Mouse (Mus musculus) skeletal muscle tissue, postnatal 0 days (tissue): Measurements from ENCODE around the gene Gm21992. TPM values are rescaled to one million over a fixed set of nuclear protein-coding genes. Genes with fewer than 3 reads are reported as not detected.

Experiments used
- polyA plus RNA-seq: library from polyadenylated mRNA; unstranded; fragments of >200 nt; fragmentation: Nextera tagmentation; extraction: Ambion mirVana; gene quantifications from 2 replicates; pipeline ENCODE4 v1.2.1, GENCODE M21; 2015

The Gm21992 gene
- 17.9 and 19.5 TPM in 2 replicates for polyA plus RNA-seq

GRCm38 (mm10) chr19:4811063-4811908, at the start of gene Gm21992, which contains the start of gene Rbm14:
TSS of gene Gm21992 (minus strand) at chr19:4811612.
TSS of gene Rbm14 (minus strand) at chr19:4811634.

GRCm38 (mm10) chr19:4854552-4855469, 43.4 kb upstream of the Gm21992 start, which contains the start of gene Ctsf:
TSS of gene Ctsf (plus strand) at chr19:4855130.

GRCm38 (mm10) chr19:4839149-4839548, 27.7 kb upstream of the Gm21992 start, which contains the start of the genes Ccs and Ccdc87:
TSS of gene Ccs (minus strand) at chr19:4839332.
TSS of gene Ccdc87 (plus strand) at chr19:4839366.

GRCm38 (mm10) chr19:4793831-4794422, 17.5 kb downstream of the Gm21992 start, which contains the start of gene Rbm4:
TSS of gene Rbm4 (minus strand) at chr19:4793901.

GRCm38 (mm10) chr19:4756193-4756911, 55.1 kb downstream of the Gm21992 start, which contains the start of gene Rbm4b:
TSS of gene Rbm4b (plus strand) at chr19:4756497.

GRCm38 (mm10) chr19:4711098-4711600, 100.3 kb downstream of the Gm21992 start, which contains the start of gene Sptbn2:
TSS of gene Sptbn2 (plus strand) at chr19:4711167.

DNA sequence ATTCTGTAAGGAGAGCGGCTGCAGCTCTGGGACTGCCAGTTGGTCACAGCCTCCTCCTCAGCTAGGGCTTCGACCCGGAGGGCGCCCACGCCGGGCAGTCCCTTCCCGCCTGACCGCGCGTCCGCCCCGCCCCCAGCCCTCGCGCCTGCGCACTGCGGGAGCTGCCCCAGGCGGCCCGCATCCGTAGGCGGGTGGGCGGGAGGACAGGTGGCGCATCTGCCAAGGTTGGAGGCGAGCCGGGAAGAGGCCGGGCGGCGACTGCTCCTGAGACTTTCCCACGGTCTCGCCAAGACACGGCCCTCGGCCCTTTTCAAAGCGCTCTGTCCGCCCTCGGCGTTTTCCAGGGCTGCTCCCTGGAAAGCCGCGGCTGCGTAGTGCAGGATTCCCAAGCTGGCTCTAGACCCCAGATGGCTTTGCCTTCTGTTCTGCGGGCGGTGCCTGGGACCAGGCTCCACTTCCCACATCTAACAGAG, 113.2 kb downstream of the Gm21992 start, which contains the start of gene Gm960:
Gene Gm960 (minus strand): TSS at position 464 of the 473 bp plus-strand sequence.

Other genes starting within 250 kb of the Gm21992 start
- gene Lrfn4, start 195.9 kb downstream of the Gm21992 start, polyA plus RNA-seq, result 1.9 and 2.0 TPM in 2 replicates
- gene Rce1, start 186.0 kb downstream of the Gm21992 start, polyA plus RNA-seq, result 24.3 and 24.4 TPM in 2 replicates
- gene Gm960, start 112.9 kb downstream of the Gm21992 start, polyA plus RNA-seq, result 1.0 and 1.3 TPM in 2 replicates
- gene Sptbn2, start 100.4 kb downstream of the Gm21992 start, polyA plus RNA-seq, result 0.27 and 0.33 TPM in 2 replicates
- 17.3 and 20.0 TPM in 2 replicates for gene Rbm4b, start 55.1 kb downstream of the Gm21992 start, polyA plus RNA-seq
- gene Rbm4, start 17.7 kb downstream of the Gm21992 start, polyA plus RNA-seq, result 25.4 and 26.0 TPM in 2 replicates
- gene Rbm14, start within 50 bp of the Gm21992 start, polyA plus RNA-seq, result 17.5 and 22.4 TPM in 2 replicates
- 38.7 and 46.0 TPM in 2 replicates for gene Ccs, start 27.7 kb upstream of the Gm21992 start, polyA plus RNA-seq
- gene Ccdc87, start 27.8 kb upstream of the Gm21992 start, polyA plus RNA-seq, result not detected in 2 replicates
- gene Ctsf, start 43.5 kb upstream of the Gm21992 start, polyA plus RNA-seq, result 47.9 and 54.9 TPM in 2 replicates
- gene Actn3, start 66.3 kb upstream of the Gm21992 start, polyA plus RNA-seq, result 751 and 907 TPM in 2 replicates
- 5.1 and 5.9 TPM in 2 replicates for gene Zdhhc24, start 67.1 kb upstream of the Gm21992 start, polyA plus RNA-seq
- 0.87 and 1.1 TPM in 2 replicates for gene Bbs1, start 95.0 kb upstream of the Gm21992 start, polyA plus RNA-seq
- 46.4 and 52.9 TPM in 2 replicates for gene Dpp3, start 116.7 kb upstream of the Gm21992 start, polyA plus RNA-seq
- gene Peli3, start 131.5 kb upstream of the Gm21992 start, polyA plus RNA-seq, result 0.57 and 0.77 TPM in 2 replicates
- gene Mrpl11, start 150.5 kb upstream of the Gm21992 start, polyA plus RNA-seq, result 105 and 106 TPM in 2 replicates
- gene Npas4, start 178.7 kb upstream of the Gm21992 start, polyA plus RNA-seq, result not detected in 2 replicates
- 5.1 and 6.5 TPM in 2 replicates for gene Slc29a2, start 212.2 kb upstream of the Gm21992 start, polyA plus RNA-seq
- 30.5 and 36.4 TPM in 2 replicates for gene B4gat1, start 227.2 kb upstream of the Gm21992 start, polyA plus RNA-seq
- gene AC124502.3, start 227.3 kb upstream of the Gm21992 start, polyA plus RNA-seq, result 0.21 and 2.1 TPM in 2 replicates
- gene Brms1, start 229.7 kb upstream of the Gm21992 start, polyA plus RNA-seq, result 16.9 and 21.0 TPM in 2 replicates
- gene Rin1, start 238.9 kb upstream of the Gm21992 start, polyA plus RNA-seq, result 1.6 and 1.7 TPM in 2 replicates